Mouse (Mus musculus): Measurements from ENCODE around the gene Hs6st1. TPM values are rescaled to one million over a fixed set of nuclear protein-coding genes. Genes with fewer than 3 reads are reported as not detected.

Gene Hs6st1
- total and polyA plus RNA-seq, 2 experiments from 2014 or later, result 3.2 to 31.5 TPM

DNA sequence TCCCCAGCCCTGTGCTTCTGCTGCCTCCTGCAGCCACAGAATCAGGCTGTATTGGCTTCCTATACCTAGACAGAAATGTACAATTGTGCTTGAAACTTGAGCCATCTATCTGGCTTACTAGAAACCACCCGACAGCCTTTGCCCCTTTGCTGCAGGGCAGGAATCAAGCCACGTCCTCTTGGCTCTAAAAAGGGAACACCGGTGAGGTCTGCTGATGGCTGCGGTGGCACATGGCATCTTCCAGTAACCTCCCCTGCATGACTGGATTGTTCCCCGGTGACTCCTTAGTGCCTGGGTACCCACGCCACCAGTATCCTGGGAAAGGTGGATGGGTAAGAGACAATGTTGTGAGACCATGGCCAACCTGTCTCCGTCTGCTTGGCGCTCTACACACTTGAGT, 5.4 kb downstream of the Hs6st1 start:
- no peaks in the 10 kb centered on the region for H3K27me3 ChIP-seq (ENCODE audit: control insufficient read depth, insufficient read depth, low read length)
- ATAC-seq (ENCODE audit: insufficient read depth, low read depth), result no peak
- peaks cover 51% of the 10 kb centered on the region for H3K4me1 ChIP-seq (ENCODE audit: control insufficient read depth, insufficient read depth)
- H3K36me3 ChIP-seq (replicated peaks; ENCODE audit: control insufficient read depth, insufficient read depth, low read length), result peaks cover 8% of the 10 kb centered on the region; the same call in 1 of the 2 replicates
- DNase-seq (ENCODE audit: low spot score), result no peak
- H3K4me3 ChIP-seq (ENCODE audit: low read depth, low read length), result no peak overlapping the region
- WGBS, result 60% methylated on average over 8 of the region's 8 CpGs
- no peak overlapping the region for H3K4me2 ChIP-seq (ENCODE audit: low read depth, low read length)
- peak overlapping the region; percentile 49; the same call in 1 of the 2 replicates for H3K27ac ChIP-seq (ENCODE audit: low read depth)
- TF ChIP-seq CTCF (IDR thresholded peaks at IDR 0.05; ENCODE audit: low read depth) (no peak), EP300 (IDR thresholded peaks at IDR 0.05; ENCODE audit: low read depth) (no peak)
- no peak overlapping the region for H3K9ac ChIP-seq (replicated peaks; ENCODE audit: low read depth, low read length)
- H3K9me3 ChIP-seq (replicated peaks; ENCODE audit: control insufficient read depth, low read length), result no peaks in the 10 kb centered on the region

- Histone ChIP-seq H3K4me1 (ENCODE audit: control insufficient read depth, insufficient read depth) (peaks cover 53% of the 10 kb centered on the region), H3K27me3 (ENCODE audit: control insufficient read depth, insufficient read depth, low read length) (no peaks in the 10 kb centered on the region), H3K9ac (replicated peaks; ENCODE audit: low read depth, low read length) (no peak overlapping the region), H3K9me3 (replicated peaks; ENCODE audit: control insufficient read depth, low read length) (no peaks in the 10 kb centered on the region), H3K27ac (ENCODE audit: low read depth) (0 out of 2 replicates have a peak overlapping the region, but pooled peaks have one; percentile 9), H3K36me3 (replicated peaks; ENCODE audit: control insufficient read depth, insufficient read depth, low read length) (peaks cover 8% of the 10 kb centered on the region; the same call in 1 of the 2 replicates), H3K4me2 (ENCODE audit: low read depth, low read length) (no peak overlapping the region), H3K4me3 (ENCODE audit: low read depth, low read length) (no peak overlapping the region)
- TF ChIP-seq EP300 (IDR thresholded peaks at IDR 0.05; ENCODE audit: low read depth), result no peak
- no peak for TF ChIP-seq CTCF (IDR thresholded peaks at IDR 0.05; ENCODE audit: low read depth)
- ATAC-seq (ENCODE audit: insufficient read depth, low read depth) (no peak), DNase-seq (ENCODE audit: low spot score) (no peak)
- 86% methylated on average over 5 of the region's 5 CpGs for WGBS
Observed at GRCm38 (mm10) chr1:36074197-36074596, 6.0 kb downstream of the Hs6st1 start.

DNA sequence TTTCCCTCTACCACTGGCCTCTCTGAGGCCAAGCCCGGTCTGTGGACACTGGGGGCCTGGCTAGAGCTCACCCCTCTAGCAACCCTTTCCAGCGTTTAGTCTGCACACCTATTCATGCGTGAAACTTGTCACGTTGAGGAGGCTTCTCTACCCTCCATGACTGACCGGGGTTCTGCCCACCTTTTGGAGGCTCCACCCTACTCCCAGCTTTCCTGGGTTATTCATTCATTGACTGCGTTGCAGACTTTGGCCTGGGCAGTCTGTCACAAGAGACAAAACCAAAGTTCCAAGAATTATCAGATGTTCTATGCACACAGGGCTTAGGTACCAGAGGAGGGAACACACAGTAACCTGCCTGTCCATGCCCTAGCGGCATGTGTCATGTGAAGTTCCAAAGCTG, 6.8 kb downstream of the Hs6st1 start:
- no peak overlapping the region for H3K9ac ChIP-seq (replicated peaks; ENCODE audit: low read depth, low read length)

DNA sequence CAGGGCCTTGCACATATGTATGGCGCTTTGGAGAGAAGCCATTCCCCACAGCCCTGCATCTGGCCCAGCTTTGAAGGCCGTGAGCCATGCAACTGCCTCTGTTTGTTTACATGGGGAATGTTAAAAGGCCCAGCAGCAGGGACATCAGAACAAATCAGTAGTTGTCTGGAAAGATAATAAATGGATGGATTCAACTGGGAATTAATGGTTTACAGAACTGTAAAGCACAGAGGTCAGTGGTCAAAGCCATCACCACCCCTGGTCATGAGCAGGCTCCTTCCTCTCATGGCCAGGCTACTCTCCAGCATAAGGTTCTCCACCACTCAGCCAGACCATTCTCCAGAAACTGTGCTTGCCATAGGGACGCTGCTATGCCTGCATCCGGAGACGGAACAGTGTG, 7.5 kb downstream of the Hs6st1 start:
- DNase-seq (ENCODE audit: low spot score), result no peak
- Histone ChIP-seq H3K27me3 (ENCODE audit: control insufficient read depth, insufficient read depth, low read length) (no peaks in the 10 kb centered on the region), H3K36me3 (replicated peaks; ENCODE audit: control insufficient read depth, insufficient read depth, low read length) (peaks cover 8% of the 10 kb centered on the region; the same call in 1 of the 2 replicates), H3K4me1 (ENCODE audit: control insufficient read depth, insufficient read depth) (peaks cover 53% of the 10 kb centered on the region), H3K9ac (replicated peaks; ENCODE audit: low read depth, low read length) (no peak overlapping the region), H3K9me3 (replicated peaks; ENCODE audit: control insufficient read depth, low read length) (no peaks in the 10 kb centered on the region), H3K27ac (ENCODE audit: low read depth) (no peak overlapping the region), H3K4me3 (ENCODE audit: low read depth, low read length) (no peak overlapping the region), H3K4me2 (ENCODE audit: low read depth, low read length) (no peak overlapping the region)
- 86% methylated on average over 5 of the region's 5 CpGs for WGBS
- TF ChIP-seq CTCF (IDR thresholded peaks at IDR 0.05; ENCODE audit: low read depth), result no peak
- no peak for TF ChIP-seq EP300 (IDR thresholded peaks at IDR 0.05; ENCODE audit: low read depth)
- no peak for ATAC-seq (ENCODE audit: insufficient read depth, low read depth)

More for the DNA sequence above, 6.8 kb downstream of the Hs6st1 start:
- Histone ChIP-seq H3K4me2 (ENCODE audit: low read depth, low read length) (no peak overlapping the region), H3K27me3 (ENCODE audit: control insufficient read depth, insufficient read depth, low read length) (no peaks in the 10 kb centered on the region), H3K9me3 (replicated peaks; ENCODE audit: control insufficient read depth, low read length) (no peaks in the 10 kb centered on the region), H3K27ac (ENCODE audit: low read depth) (no peak overlapping the region), H3K4me1 (ENCODE audit: control insufficient read depth, insufficient read depth) (peaks cover 53% of the 10 kb centered on the region), H3K36me3 (replicated peaks; ENCODE audit: control insufficient read depth, insufficient read depth, low read length) (peaks cover 8% of the 10 kb centered on the region; the same call in 1 of the 2 replicates), H3K4me3 (ENCODE audit: low read depth, low read length) (no peak overlapping the region)
- WGBS, result 82% methylated on average over 7 of the region's 7 CpGs
- ATAC-seq (ENCODE audit: insufficient read depth, low read depth), result no peak
- no peak for DNase-seq (ENCODE audit: low spot score)
- TF ChIP-seq CTCF (IDR thresholded peaks at IDR 0.05; ENCODE audit: low read depth) (no peak), EP300 (IDR thresholded peaks at IDR 0.05; ENCODE audit: low read depth) (no peak)

GRCm38 (mm10) chr1:36077084-36077483, 8.9 kb downstream of the Hs6st1 start:
- Histone ChIP-seq H3K36me3 (replicated peaks; ENCODE audit: control insufficient read depth, insufficient read depth, low read length) (peaks cover 8% of the 10 kb centered on the region), H3K4me1 (ENCODE audit: control insufficient read depth, insufficient read depth) (peaks cover 42% of the 10 kb centered on the region), H3K4me2 (ENCODE audit: low read depth, low read length) (no peak overlapping the region), H3K27me3 (ENCODE audit: control insufficient read depth, insufficient read depth, low read length) (no peaks in the 10 kb centered on the region), H3K4me3 (ENCODE audit: low read depth, low read length) (no peak overlapping the region), H3K9me3 (replicated peaks; ENCODE audit: control insufficient read depth, low read length) (no peaks in the 10 kb centered on the region), H3K27ac (ENCODE audit: low read depth) (no peak overlapping the region), H3K9ac (replicated peaks; ENCODE audit: low read depth, low read length) (no peak overlapping the region)
- ATAC-seq (ENCODE audit: insufficient read depth, low read depth), result no peak
- WGBS, result 89% methylated on average over 6 of the region's 6 CpGs
- DNase-seq (ENCODE audit: low spot score), result no peak
- no peak for TF ChIP-seq EP300 (IDR thresholded peaks at IDR 0.05; ENCODE audit: low read depth)
- TF ChIP-seq CTCF (IDR thresholded peaks at IDR 0.05; ENCODE audit: low read depth), result no peak

- 95% methylated on average over 1 of the region's 1 CpGs for WGBS
- TF ChIP-seq EP300 (IDR thresholded peaks at IDR 0.05; ENCODE audit: low read depth) (no peak), CTCF (IDR thresholded peaks at IDR 0.05; ENCODE audit: low read depth) (no peak)
- H3K27ac ChIP-seq (ENCODE audit: low read depth), result no peak overlapping the region
- H3K36me3 ChIP-seq (replicated peaks; ENCODE audit: control insufficient read depth, insufficient read depth, low read length), result peaks cover 11% of the 10 kb centered on the region
- H3K9ac ChIP-seq (replicated peaks; ENCODE audit: low read depth, low read length), result no peak overlapping the region
- no peak overlapping the region for H3K4me2 ChIP-seq (ENCODE audit: low read depth, low read length)
- DNase-seq (ENCODE audit: low spot score) (no peak), ATAC-seq (ENCODE audit: insufficient read depth, low read depth) (no peak)
- H3K9me3 ChIP-seq (replicated peaks; ENCODE audit: control insufficient read depth, low read length), result no peaks in the 10 kb centered on the region
- peaks cover 34% of the 10 kb centered on the region for H3K4me1 ChIP-seq (ENCODE audit: control insufficient read depth, insufficient read depth)
- H3K27me3 ChIP-seq (ENCODE audit: control insufficient read depth, insufficient read depth, low read length), result no peaks in the 10 kb centered on the region
- H3K4me3 ChIP-seq (ENCODE audit: low read depth, low read length), result no peak overlapping the region
Observed at GRCm38 (mm10) chr1:36078250-36078649, 10.1 kb downstream of the Hs6st1 start.

Data from heart, postnatal 0 days (tissue).